Mouse (Mus musculus): ENCODE measurements around the gene Edem1. TPM values are rescaled to one million over a fixed set of nuclear protein-coding genes. Genes with fewer than 3 reads are reported as not detected.
"Not testable (repeated sequence)": the region's sequence is repeated elsewhere in the genome, so short reads cannot be mapped to it uniquely, and the experiment has no call there.

Edem1 gene
- polyA plus RNA-seq, 1 experiment from 2014 or later, result 19.1 TPM

DNA sequence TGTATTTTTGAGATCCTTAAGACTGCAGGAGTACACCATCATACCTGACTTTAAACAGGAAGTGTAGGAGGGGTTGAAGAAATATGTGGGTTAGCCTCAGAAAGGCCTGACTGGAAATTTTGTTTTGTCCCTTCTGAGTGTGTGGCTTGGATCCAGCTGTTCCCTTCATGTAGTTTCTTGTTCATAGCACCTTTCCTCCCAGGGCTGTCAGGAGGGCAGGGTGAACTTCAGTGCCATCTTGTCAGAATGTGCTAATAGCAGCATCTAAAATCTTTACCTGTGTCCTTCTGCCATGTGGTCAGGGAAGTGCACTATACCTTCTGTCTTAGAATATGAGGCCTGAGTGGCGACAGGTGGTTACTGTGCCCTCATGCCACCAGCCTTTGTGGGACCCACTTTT is 32.8 kb downstream of the Edem1 start:
- WGBS, result 92% methylated on average over 1 of the region's 1 CpGs
- H3K4me1 ChIP-seq, result no peaks in the 10 kb centered on the region
- no peaks in the 10 kb centered on the region for H3K9me3 ChIP-seq
- peaks cover 24% of the 10 kb centered on the region for H3K36me3 ChIP-seq (replicated peaks)
- no peak for DNase-seq (ENCODE audit: low spot score)
- H3K4me3 ChIP-seq, result no peak overlapping the region
- no peak overlapping the region for H3K27ac ChIP-seq (replicated peaks)
- H3K27me3 ChIP-seq (replicated peaks; ENCODE audit: low read depth, poor library complexity, severe bottlenecking), result no peaks in the 10 kb centered on the region

DNA sequence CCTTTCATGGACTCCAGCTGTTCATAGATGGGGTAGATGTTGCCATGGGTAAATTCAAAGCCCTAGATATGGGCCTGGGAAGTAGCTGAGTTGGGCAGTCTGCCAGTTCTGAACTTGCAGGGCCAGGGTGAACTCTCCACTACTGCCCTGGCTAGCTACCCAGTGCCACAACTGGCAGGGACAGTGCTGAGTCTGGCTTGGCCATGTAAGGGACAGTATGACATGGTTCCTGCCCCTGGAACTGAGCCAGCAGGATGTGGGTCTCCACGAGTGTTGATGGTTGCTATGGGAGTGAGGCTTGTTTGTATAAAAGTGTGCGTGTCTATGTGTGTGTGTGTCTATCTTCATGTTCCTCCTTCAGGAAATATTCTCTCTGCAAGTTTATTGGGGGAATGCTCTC is 34.1 kb downstream of the Edem1 start:
- Histone ChIP-seq H3K4me3 (no peak overlapping the region), H3K27ac (replicated peaks) (no peak overlapping the region), H3K27me3 (replicated peaks; ENCODE audit: low read depth, poor library complexity, severe bottlenecking) (no peaks in the 10 kb centered on the region), H3K36me3 (replicated peaks) (peaks cover 11% of the 10 kb centered on the region), H3K9me3 (no peaks in the 10 kb centered on the region), H3K4me1 (no peaks in the 10 kb centered on the region)
- DNase-seq (ENCODE audit: low spot score), result no peak
- WGBS, result 80% methylated on average over 2 of the region's 2 CpGs

GRCm38 (mm10) chr6:108866317-108866716 is 37.9 kb downstream of the Edem1 start:
- WGBS, result 85% methylated on average over 5 of the region's 5 CpGs

DNA sequence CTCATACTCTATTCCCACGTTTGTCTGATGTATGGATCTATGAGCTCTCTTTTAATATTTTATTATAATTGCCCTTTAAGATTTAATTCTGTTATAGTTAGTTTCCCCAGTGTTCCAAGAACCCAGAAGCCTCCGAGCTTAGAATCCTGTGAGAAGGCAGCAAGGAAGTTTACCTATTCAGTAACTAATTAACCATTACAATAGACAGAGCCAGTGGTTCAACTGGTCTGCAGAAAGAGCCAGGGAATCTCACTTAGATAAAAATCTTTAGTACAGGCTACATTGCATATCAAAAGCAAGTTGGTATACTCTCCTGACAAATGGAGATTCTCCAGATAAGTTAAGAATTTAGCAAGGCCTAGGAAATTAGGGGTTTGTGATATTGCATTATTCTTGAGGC is 40.6 kb downstream of the Edem1 start:
- not testable (repeated sequence) for H3K27me3 ChIP-seq (replicated peaks; ENCODE audit: low read depth, poor library complexity, severe bottlenecking)
- WGBS, result 44% methylated on average over 2 of the region's 2 CpGs

More at GRCm38 (mm10) chr6:108866317-108866716, 37.9 kb downstream of the Edem1 start:
- H3K4me3 ChIP-seq, result no peak overlapping the region
- H3K27ac ChIP-seq (replicated peaks), result no peak overlapping the region
- H3K27me3 ChIP-seq (replicated peaks; ENCODE audit: low read depth, poor library complexity, severe bottlenecking), result no peaks in the 10 kb centered on the region
- DNase-seq (ENCODE audit: low spot score), result no peak
- no peaks in the 10 kb centered on the region for H3K36me3 ChIP-seq (replicated peaks)
- H3K4me1 ChIP-seq, result no peaks in the 10 kb centered on the region
- H3K9me3 ChIP-seq, result no peaks in the 10 kb centered on the region

GRCm38 (mm10) chr6:108870421-108870820 is 42.0 kb downstream of the Edem1 start:
- no peak for DNase-seq (ENCODE audit: low spot score)
- H3K4me1 ChIP-seq, result no peaks in the 10 kb centered on the region
- no peaks in the 10 kb centered on the region for H3K9me3 ChIP-seq
- no peaks in the 10 kb centered on the region for H3K36me3 ChIP-seq (replicated peaks)
- no peaks in the 10 kb centered on the region for H3K27me3 ChIP-seq (replicated peaks; ENCODE audit: low read depth, poor library complexity, severe bottlenecking)
- no peak overlapping the region for H3K27ac ChIP-seq (replicated peaks)
- H3K4me3 ChIP-seq, result no peak overlapping the region
- 86% methylated on average over 2 of the region's 2 CpGs for WGBS

More for the DNA sequence above, 40.6 kb downstream of the Edem1 start:
- DNase-seq (ENCODE audit: low spot score); H3K9me3 ChIP-seq; H3K27ac ChIP-seq (replicated peaks); H3K4me3 ChIP-seq; H3K4me1 ChIP-seq; H3K36me3 ChIP-seq (replicated peaks): not testable (repeated sequence)

- H3K4me3 ChIP-seq, result no peak overlapping the region
- H3K4me1 ChIP-seq, result peaks cover 5% of the 10 kb centered on the region; the same call in 1 of the 2 replicates
- DNase-seq (ENCODE audit: low spot score), result no peak
- H3K9me3 ChIP-seq, result no peaks in the 10 kb centered on the region
- H3K27me3 ChIP-seq (replicated peaks; ENCODE audit: low read depth, poor library complexity, severe bottlenecking), result no peaks in the 10 kb centered on the region
- no peaks in the 10 kb centered on the region for H3K36me3 ChIP-seq (replicated peaks)
- 92% methylated on average over 4 of the region's 4 CpGs for WGBS
- H3K27ac ChIP-seq (replicated peaks), result no peak overlapping the region
Measured at GRCm38 (mm10) chr6:108871251-108871650, 42.8 kb downstream of the Edem1 start.

DNA sequence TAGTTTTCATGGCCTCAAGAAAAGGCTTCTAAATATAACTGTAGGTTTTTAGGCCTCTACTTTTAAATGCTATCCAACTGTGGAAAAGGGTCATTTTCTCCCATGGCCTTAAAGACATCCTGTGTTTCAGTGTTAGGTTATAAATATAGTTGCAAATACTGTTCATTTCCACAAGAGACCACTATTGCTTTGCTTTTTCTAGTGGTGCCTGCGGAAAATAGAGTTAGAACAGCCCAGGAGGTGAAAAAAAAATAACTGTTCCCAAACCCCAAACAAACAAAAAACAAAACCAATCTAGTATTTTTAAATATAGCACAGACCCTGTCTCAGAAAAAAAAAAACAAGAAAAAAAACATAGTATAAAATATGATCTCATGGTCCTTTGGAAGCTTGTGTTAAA is 46.9 kb downstream of the Edem1 start:
- Histone ChIP-seq H3K36me3 (replicated peaks) (no peaks in the 10 kb centered on the region), H3K27ac (replicated peaks) (no peak overlapping the region), H3K4me3 (no peak overlapping the region), H3K9me3 (no peaks in the 10 kb centered on the region), H3K27me3 (replicated peaks; ENCODE audit: low read depth, poor library complexity, severe bottlenecking) (no peaks in the 10 kb centered on the region), H3K4me1 (peaks cover 6% of the 10 kb centered on the region; the same call in 1 of the 2 replicates)
- DNase-seq (ENCODE audit: low spot score), result no peak
- 84% methylated on average over 1 of the region's 1 CpGs for WGBS

GRCm38 (mm10) chr6:108876052-108876451 is 47.6 kb downstream of the Edem1 start:
- WGBS, result 45% methylated on average over 5 of the region's 5 CpGs
- Histone ChIP-seq H3K27me3 (replicated peaks; ENCODE audit: low read depth, poor library complexity, severe bottlenecking) (no peaks in the 10 kb centered on the region), H3K36me3 (replicated peaks) (no peaks in the 10 kb centered on the region), H3K9me3 (no peaks in the 10 kb centered on the region), H3K4me1 (peaks cover 6% of the 10 kb centered on the region; the same call in 1 of the 2 replicates), H3K27ac (replicated peaks) (no peak overlapping the region), H3K4me3 (no peak overlapping the region)
- no peak for DNase-seq (ENCODE audit: low spot score)

- Histone ChIP-seq H3K27me3 (replicated peaks; ENCODE audit: low read depth, poor library complexity, severe bottlenecking) (no peaks in the 10 kb centered on the region), H3K4me3 (no peak overlapping the region), H3K36me3 (replicated peaks) (no peaks in the 10 kb centered on the region), H3K9me3 (no peaks in the 10 kb centered on the region), H3K4me1 (peaks cover 6% of the 10 kb centered on the region; the same call in 1 of the 2 replicates), H3K27ac (replicated peaks) (no peak overlapping the region)
- 46% methylated on average over 2 of the region's 2 CpGs for WGBS
- DNase-seq (ENCODE audit: low spot score), result no peak
Measured at GRCm38 (mm10) chr6:108876486-108876885, 48.0 kb downstream of the Edem1 start.

- Histone ChIP-seq H3K4me1 (peaks cover 6% of the 10 kb centered on the region; the same call in 1 of the 2 replicates), H3K27me3 (replicated peaks; ENCODE audit: low read depth, poor library complexity, severe bottlenecking) (no peaks in the 10 kb centered on the region), H3K36me3 (replicated peaks) (no peaks in the 10 kb centered on the region), H3K9me3 (no peaks in the 10 kb centered on the region), H3K27ac (replicated peaks) (no peak overlapping the region), H3K4me3 (no peak overlapping the region)
- no peak for DNase-seq (ENCODE audit: low spot score)
- whole genome bisulfite sequencing, result 80% methylated on average over 4 of the region's 4 CpGs
Measured at GRCm38 (mm10) chr6:108880368-108881013, 52.0 kb downstream of the Edem1 start.

GRCm38 (mm10) chr6:108881074-108881473 is 52.6 kb downstream of the Edem1 start:
- Histone ChIP-seq H3K4me3 (no peak overlapping the region), H3K36me3 (replicated peaks) (no peaks in the 10 kb centered on the region), H3K27ac (replicated peaks) (no peak overlapping the region), H3K9me3 (no peaks in the 10 kb centered on the region), H3K4me1 (peaks cover 2% of the 10 kb centered on the region; the same call in 1 of the 2 replicates), H3K27me3 (replicated peaks; ENCODE audit: low read depth, poor library complexity, severe bottlenecking) (no peaks in the 10 kb centered on the region)
- no peak for DNase-seq (ENCODE audit: low spot score)
- 91% methylated on average over 4 of the region's 4 CpGs for WGBS

DNA sequence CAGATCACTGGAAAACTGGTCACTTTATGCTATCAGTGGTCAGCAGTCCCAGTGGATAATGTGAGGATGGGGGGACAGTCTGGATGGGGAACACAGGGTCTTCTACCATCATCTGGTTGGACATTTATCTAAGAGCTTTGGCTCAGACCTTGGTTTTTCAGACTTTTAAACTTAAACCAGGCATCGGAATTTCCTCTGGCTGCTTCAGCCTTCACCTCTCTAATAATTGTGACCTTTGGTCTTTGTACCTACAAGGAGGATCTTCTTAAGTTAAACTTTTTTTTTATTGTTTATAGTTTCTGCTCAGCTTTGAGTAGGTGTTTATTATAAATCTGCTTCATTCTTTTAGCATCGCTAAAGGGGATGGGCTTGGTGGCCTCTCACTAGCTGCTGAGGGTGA is 55.4 kb downstream of the Edem1 start:
- H3K27ac ChIP-seq (replicated peaks), result no peak overlapping the region
- no peak overlapping the region for H3K4me3 ChIP-seq
- no peaks in the 10 kb centered on the region for H3K9me3 ChIP-seq
- no peaks in the 10 kb centered on the region for H3K27me3 ChIP-seq (replicated peaks; ENCODE audit: low read depth, poor library complexity, severe bottlenecking)
- H3K4me1 ChIP-seq, result no peaks in the 10 kb centered on the region
- WGBS, result 89% methylated on average over 2 of the region's 2 CpGs
- no peaks in the 10 kb centered on the region for H3K36me3 ChIP-seq (replicated peaks)
- DNase-seq (ENCODE audit: low spot score), result no peak

DNA sequence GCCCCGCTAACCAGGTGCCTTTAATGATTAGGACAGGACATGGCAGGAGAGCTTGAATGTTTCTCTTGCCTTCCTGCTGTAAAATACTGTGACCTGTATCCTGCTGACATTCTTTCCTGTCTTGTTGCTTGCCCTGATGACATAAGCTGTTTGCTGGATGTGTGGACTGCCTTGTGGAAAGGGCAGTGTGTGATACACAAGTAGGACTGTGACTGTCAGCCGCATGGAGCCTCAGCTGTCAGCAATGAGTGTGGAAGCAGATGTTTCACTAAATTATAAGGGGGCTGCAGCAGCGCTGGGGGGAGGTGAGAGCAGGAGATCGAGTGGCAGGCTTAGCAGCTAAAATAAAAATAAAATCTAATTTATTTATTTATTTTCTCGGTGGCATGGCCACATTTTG is 56.2 kb downstream of the Edem1 start:
- Histone ChIP-seq H3K27me3 (replicated peaks; ENCODE audit: low read depth, poor library complexity, severe bottlenecking) (no peaks in the 10 kb centered on the region), H3K4me3 (no peak overlapping the region), H3K9me3 (no peaks in the 10 kb centered on the region), H3K36me3 (replicated peaks) (no peaks in the 10 kb centered on the region), H3K4me1 (no peaks in the 10 kb centered on the region), H3K27ac (replicated peaks) (no peak overlapping the region)
- no peak for DNase-seq (ENCODE audit: low spot score)
- 77% methylated on average over 5 of the region's 5 CpGs for WGBS

Measured in embryonic facial prominence, embryonic 10.5 days (tissue).